Mouse (Mus musculus): ENCODE measurements around the gene Csf3r. TPM values are rescaled to one million over a fixed set of nuclear protein-coding genes. Genes with fewer than 3 reads are reported as not detected.
A peak's percentile ranks its signal among the peaks of the same experiment; 100 is the strongest.

The Csf3r gene
- polyA plus RNA-seq, 1 experiment from 2014 or later, result 0.69 TPM

DNA sequence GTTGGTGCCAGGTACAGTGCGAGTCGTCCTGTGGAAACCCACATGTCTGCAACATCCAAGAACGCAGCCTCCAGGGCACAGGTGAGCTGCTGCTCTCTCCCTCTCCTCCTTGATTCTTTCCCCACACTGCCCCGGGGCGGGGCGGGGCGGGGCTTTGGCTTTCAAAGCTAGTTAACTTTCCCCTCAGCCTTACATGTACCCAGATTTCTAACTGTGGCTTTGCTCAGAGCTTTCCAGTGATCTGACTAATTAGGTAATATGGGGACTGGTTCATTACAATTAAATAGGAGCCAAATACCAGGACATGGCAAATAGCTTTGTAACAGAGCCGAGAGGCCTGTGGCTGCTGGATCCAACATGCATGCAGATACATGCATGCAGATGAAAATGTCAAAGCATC, 60.0 kb downstream of the Csf3r start:
- Histone ChIP-seq H3K9me3 (no peaks in the 10 kb centered on the region), H3K36me3 (peaks cover 7% of the 10 kb centered on the region; the same call in 1 of the 2 replicates), H3K27ac (no peak overlapping the region), H3K4me1 (0 out of 2 replicates have a peak, but pooled peaks cover 4% of the 10 kb centered on the region), H3K9ac (no peak overlapping the region), H3K27me3 (no peaks in the 10 kb centered on the region), H3K4me2 (replicated peaks) (no peak overlapping the region), H3K4me3 (no peak overlapping the region)
- ATAC-seq (ENCODE audit: insufficient number of reproducible peaks, insufficient read depth, low FRiP score, low TSS enrichment), result no peak
- 67% methylated on average over 8 of the region's 8 CpGs for WGBS

- ATAC-seq (ENCODE audit: insufficient number of reproducible peaks, insufficient read depth, low FRiP score, low TSS enrichment), result peak; percentile 77; the same call in 1 of the 2 replicates
- H3K4me3 ChIP-seq, result no peak overlapping the region
- no peak overlapping the region for H3K9ac ChIP-seq
- no peak overlapping the region for H3K4me2 ChIP-seq (replicated peaks)
- 0 out of 2 replicates have a peak, but pooled peaks cover 4% of the 10 kb centered on the region for H3K4me1 ChIP-seq
- 27% methylated on average over 7 of the region's 7 CpGs for WGBS
- H3K36me3 ChIP-seq, result peaks cover 7% of the 10 kb centered on the region; the same call in 1 of the 2 replicates
- peak overlapping the region; percentile 36; the same call in 1 of the 2 replicates for H3K27ac ChIP-seq
- H3K27me3 ChIP-seq, result no peaks in the 10 kb centered on the region
- no peaks in the 10 kb centered on the region for H3K9me3 ChIP-seq
Measured at GRCm38 (mm10) chr4:126085996-126086576, 61.7 kb downstream of the Csf3r start.

- Histone ChIP-seq H3K4me3 (no peak overlapping the region), H3K36me3 (no peaks in the 10 kb centered on the region), H3K9me3 (no peaks in the 10 kb centered on the region), H3K4me1 (0 out of 2 replicates have a peak, but pooled peaks cover 4% of the 10 kb centered on the region), H3K27ac (no peak overlapping the region), H3K9ac (no peak overlapping the region), H3K27me3 (no peaks in the 10 kb centered on the region), H3K4me2 (replicated peaks) (no peak overlapping the region)
- ATAC-seq (ENCODE audit: insufficient number of reproducible peaks, insufficient read depth, low FRiP score, low TSS enrichment), result no peak
- WGBS, result 82% methylated on average over 7 of the region's 7 CpGs
Measured at GRCm38 (mm10) chr4:126090101-126090847, 65.9 kb downstream of the Csf3r start.

DNA sequence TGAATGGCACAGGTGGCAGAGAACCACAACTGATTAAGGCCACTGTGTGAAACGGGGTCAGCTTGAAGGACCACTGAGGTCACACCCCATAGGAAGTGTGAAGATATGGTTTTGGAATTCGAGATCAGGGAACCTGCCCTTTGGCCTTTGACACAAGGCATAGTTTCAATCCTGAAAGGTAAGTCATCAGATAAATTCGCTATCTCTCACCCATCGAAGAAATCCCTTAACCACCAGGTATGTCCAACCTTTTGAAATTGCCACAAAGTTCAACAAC, 66.4 kb downstream of the Csf3r start:
- H3K27ac ChIP-seq, result no peak overlapping the region
- no peak for ATAC-seq (ENCODE audit: insufficient number of reproducible peaks, insufficient read depth, low FRiP score, low TSS enrichment)

DNA sequence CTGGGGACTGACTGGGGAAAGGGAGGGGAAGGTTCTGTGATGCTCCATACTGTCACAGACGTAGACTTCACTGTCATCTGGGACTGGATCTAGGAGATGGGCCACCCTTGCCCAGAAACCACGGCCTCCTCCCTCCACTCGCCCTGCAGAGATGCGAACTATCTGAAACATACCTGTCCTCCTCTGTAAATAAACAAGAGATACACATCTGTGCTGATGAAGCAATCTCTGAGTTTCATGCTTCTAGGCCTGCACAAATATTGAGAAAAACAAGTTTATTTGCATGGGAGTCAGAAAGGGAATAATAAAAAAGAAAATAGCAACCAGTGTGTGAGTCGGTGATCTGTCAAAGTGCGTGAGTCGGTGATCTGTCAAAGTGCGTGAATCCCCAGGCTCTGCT, 67.5 kb downstream of the Csf3r start:
- 83% methylated on average over 8 of the region's 8 CpGs for WGBS
- Histone ChIP-seq H3K27ac (no peak overlapping the region), H3K36me3 (no peaks in the 10 kb centered on the region), H3K9me3 (no peaks in the 10 kb centered on the region), H3K27me3 (no peaks in the 10 kb centered on the region), H3K9ac (no peak overlapping the region), H3K4me1 (no peaks in the 10 kb centered on the region), H3K4me3 (no peak overlapping the region), H3K4me2 (replicated peaks) (no peak overlapping the region)
- ATAC-seq (ENCODE audit: insufficient number of reproducible peaks, insufficient read depth, low FRiP score, low TSS enrichment), result no peak

More for the DNA sequence above, 66.4 kb downstream of the Csf3r start:
- H3K36me3 ChIP-seq, result no peaks in the 10 kb centered on the region
- 0 out of 2 replicates have a peak, but pooled peaks cover 4% of the 10 kb centered on the region for H3K4me1 ChIP-seq
- H3K4me2 ChIP-seq (replicated peaks), result no peak overlapping the region
- no peak overlapping the region for H3K9ac ChIP-seq
- no peaks in the 10 kb centered on the region for H3K27me3 ChIP-seq
- H3K4me3 ChIP-seq, result no peak overlapping the region
- WGBS, result 70% methylated on average over 4 of the region's 4 CpGs
- no peaks in the 10 kb centered on the region for H3K9me3 ChIP-seq

Other genes starting within 250 kb of the Csf3r start
- 158 TPM in 2 replicates for gene Mrps15, start 22.4 kb downstream of the Csf3r start, polyA plus RNA-seq (2016; fragmentation: Nextera tagmentation; extraction: Ambion mirVana)
- 15.8 and 21.7 TPM in 2 replicates for gene Oscp1, start 34.0 kb downstream of the Csf3r start, polyA plus RNA-seq (2016; fragmentation: Nextera tagmentation; extraction: Ambion mirVana)
- 42.8 and 45.3 TPM in 2 replicates for gene Lsm10, start 72.1 kb downstream of the Csf3r start, polyA plus RNA-seq (2016; fragmentation: Nextera tagmentation; extraction: Ambion mirVana)
- 45.7 and 48.0 TPM in 2 replicates for gene Stk40, start 79.4 kb downstream of the Csf3r start, polyA plus RNA-seq (2016; fragmentation: Nextera tagmentation; extraction: Ambion mirVana)
- gene Eva1b, start 123.2 kb downstream of the Csf3r start, polyA plus RNA-seq (2016; fragmentation: Nextera tagmentation; extraction: Ambion mirVana), result 68.9 and 69.4 TPM in 2 replicates
- 7.0 and 8.4 TPM in 2 replicates for gene Sh3d21, start 138.9 kb downstream of the Csf3r start, polyA plus RNA-seq (2016; fragmentation: Nextera tagmentation; extraction: Ambion mirVana)
- 298 and 302 TPM in 2 replicates for gene Thrap3, start 178.2 kb downstream of the Csf3r start, polyA plus RNA-seq (2016; fragmentation: Nextera tagmentation; extraction: Ambion mirVana)
- gene Map7d1, start 231.8 kb downstream of the Csf3r start, polyA plus RNA-seq (2016; fragmentation: Nextera tagmentation; extraction: Ambion mirVana), result 95.8 and 102 TPM in 2 replicates
- 113 and 115 TPM in 2 replicates for gene Trappc3, start 237.8 kb downstream of the Csf3r start, polyA plus RNA-seq (2016; fragmentation: Nextera tagmentation; extraction: Ambion mirVana)

All from embryonic facial prominence, embryonic 12.5 days (tissue).